Mouse (Mus musculus) adrenal gland, postnatal 10 days (tissue): ENCODE measurements around the gene Nrp1. TPM values are rescaled to one million over a fixed set of nuclear protein-coding genes. Genes with fewer than 3 reads are reported as not detected.

Source experiments
- microRNA-seq: library from miRNA; unstranded; fragments of <30 nt; microRNA quantifications from one replicate; pipeline ENCODE4 v1.2.0, GENCODE M21; 2021
- total RNA-seq, 2 experiments: library from RNA; stranded (reverse); gene quantifications; 2 replicates each; pipeline ENCODE4 v1.2.3; 2021

Gene Nrp1
- total RNA-seq, 2 experiments from 2014 or later: 95.7 to 143 TPM

Small RNA genes lying within 50 kb of the gene (microRNA-seq; reads per million reads assigned to microRNA genes)
- 4.6 reads per million, percentile 3 among the genes with 10 or more reads in this experiment for gene Mir1903
